Mouse (Mus musculus): ENCODE measurements at regions not wholly inside any gene's neighbourhood (a gene's known extent, or its start where the extent isn't known, plus 50 kb on each side); places are given as distances from the start of the nearest gene placed in this dataset.
A peak's percentile ranks its signal among the peaks of the same experiment; 100 is the strongest.

DNA sequence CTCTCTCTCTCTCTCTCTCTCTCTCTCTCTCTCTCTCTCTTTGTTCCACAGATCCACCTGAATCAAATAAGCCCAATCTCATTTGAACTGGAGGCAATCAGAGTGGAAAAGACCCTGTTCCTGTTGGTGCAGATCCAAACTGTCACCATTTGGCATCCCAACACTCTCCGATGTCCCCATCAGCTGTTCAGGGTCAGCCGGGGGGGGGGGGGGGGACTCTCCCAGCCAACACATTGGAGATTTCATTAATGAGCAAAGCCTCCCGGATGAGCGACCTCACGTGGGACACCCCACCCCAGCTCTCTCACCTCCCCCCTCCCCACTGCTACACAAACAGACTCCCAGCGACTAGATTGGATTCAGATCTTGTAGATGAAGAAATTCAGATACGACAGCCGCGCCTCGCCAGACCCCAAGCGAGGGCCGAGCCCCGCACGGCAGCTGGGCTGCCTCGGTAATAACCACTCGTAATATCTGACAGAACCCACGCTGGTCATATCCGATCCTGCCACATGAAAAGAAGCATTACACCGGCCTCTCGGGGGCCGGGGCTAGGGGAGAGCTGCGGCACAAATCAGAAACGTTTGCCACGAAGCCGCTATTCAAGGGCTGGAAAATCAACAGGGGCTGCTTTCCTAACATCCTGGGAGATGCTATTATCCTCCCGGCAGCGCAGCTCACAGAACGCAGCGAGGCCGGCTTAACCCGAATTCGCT is 164.2 kb downstream of the H2al1j start:
- no peak overlapping the region for H3K27ac ChIP-seq (ENCODE audit: insufficient read depth, low read depth, low read length)
- TF ChIP-seq POLR2A (IDR thresholded peaks at IDR 0.05; ENCODE audit: insufficient read depth, low read depth, low read length) (no peak), CTCF (IDR thresholded peaks at IDR 0.05; ENCODE audit: insufficient read depth, low read depth, low read length) (no peak)
- H3K4me1 ChIP-seq (ENCODE audit: control insufficient read depth, insufficient read depth, low read length) = peaks cover 12% of the 10 kb centered on the region; the same call in 1 of the 2 replicates
- H3K4me3 ChIP-seq (ENCODE audit: insufficient read depth, low read depth, low read length) = peak overlapping the region; percentile 20; the same call in 1 of the 2 replicates
- WGBS = 33% methylated on average over 32 of the region's 32 CpGs

DNA sequence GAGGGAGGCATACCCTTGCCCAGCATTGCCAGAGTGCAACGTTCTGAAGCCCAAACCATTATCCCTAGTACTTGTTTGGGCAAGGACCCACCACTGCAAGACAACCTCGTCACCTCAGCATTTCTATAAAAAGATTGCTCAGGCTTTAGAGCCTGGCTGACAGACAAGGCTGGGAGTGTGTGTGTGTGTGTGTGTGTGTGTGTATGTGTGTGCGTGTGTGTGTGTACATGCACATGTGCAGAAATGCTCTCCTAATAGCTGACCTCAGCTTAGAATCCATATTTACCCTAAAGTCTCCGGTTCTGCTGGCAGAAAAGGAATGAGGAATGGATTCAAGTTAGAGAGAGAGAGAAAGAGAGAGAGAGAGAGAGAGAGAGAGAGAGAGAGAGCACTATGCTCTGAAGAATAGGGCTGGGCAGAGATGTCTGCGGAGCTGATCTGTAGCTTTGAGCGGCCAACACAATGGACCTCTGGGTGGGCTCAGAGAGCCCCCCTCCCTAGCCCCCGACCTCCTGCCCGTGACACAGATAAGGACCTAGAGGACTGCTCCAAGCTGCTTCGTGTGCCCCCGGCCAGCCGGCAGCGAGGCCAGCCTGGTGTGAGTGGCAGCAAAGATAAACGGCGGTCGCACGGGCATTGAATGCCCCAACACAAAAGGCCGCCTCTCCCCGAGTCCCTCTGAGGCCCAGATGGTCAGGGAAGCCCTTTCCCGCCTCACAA is 166.1 kb downstream of the H2al1j start:
- WGBS = 29% methylated on average over 18 of the region's 19 CpGs
- peak overlapping the region; percentile 29; the same call in 1 of the 2 replicates for H3K4me3 ChIP-seq (ENCODE audit: insufficient read depth, low read depth, low read length)
- peaks cover 12% of the 10 kb centered on the region; the same call in 1 of the 2 replicates for H3K4me1 ChIP-seq (ENCODE audit: control insufficient read depth, insufficient read depth, low read length)
- no peak overlapping the region for H3K27ac ChIP-seq (ENCODE audit: insufficient read depth, low read depth, low read length)
- TF ChIP-seq CTCF (IDR thresholded peaks at IDR 0.05; ENCODE audit: insufficient read depth, low read depth, low read length) (no peak), POLR2A (IDR thresholded peaks at IDR 0.05; ENCODE audit: insufficient read depth, low read depth, low read length) (no peak)

DNA sequence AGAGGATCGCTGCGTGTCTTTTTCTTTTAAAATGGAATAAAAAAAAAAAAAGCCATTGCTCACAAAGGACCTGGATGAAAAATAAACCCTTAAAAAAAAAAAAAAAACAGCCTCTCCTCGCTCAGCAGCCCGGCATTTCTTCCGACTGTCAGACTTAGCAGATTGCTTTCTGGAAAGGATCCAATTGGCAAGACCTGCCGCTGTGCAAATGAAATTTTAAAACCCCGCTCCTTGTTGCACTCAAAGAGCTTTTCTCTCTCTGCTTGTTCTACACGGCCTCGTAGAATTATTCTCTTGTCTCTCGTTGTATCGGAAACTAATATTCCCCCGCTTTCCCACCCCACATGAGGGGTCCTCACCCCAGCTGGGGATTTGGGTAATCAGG is 166.6 kb downstream of the H2al1j start:
- no peak for TF ChIP-seq POLR2A (IDR thresholded peaks at IDR 0.05; ENCODE audit: insufficient read depth, low read depth, low read length)
- no peak for TF ChIP-seq CTCF (IDR thresholded peaks at IDR 0.05; ENCODE audit: insufficient read depth, low read depth, low read length)
- WGBS = 19% methylated on average over 12 of the region's 12 CpGs
- H3K4me1 ChIP-seq (ENCODE audit: control insufficient read depth, insufficient read depth, low read length) = peaks cover 12% of the 10 kb centered on the region; the same call in 1 of the 2 replicates
- no peak overlapping the region for H3K4me3 ChIP-seq (ENCODE audit: insufficient read depth, low read depth, low read length)
- no peak overlapping the region for H3K27ac ChIP-seq (ENCODE audit: insufficient read depth, low read depth, low read length)

DNA sequence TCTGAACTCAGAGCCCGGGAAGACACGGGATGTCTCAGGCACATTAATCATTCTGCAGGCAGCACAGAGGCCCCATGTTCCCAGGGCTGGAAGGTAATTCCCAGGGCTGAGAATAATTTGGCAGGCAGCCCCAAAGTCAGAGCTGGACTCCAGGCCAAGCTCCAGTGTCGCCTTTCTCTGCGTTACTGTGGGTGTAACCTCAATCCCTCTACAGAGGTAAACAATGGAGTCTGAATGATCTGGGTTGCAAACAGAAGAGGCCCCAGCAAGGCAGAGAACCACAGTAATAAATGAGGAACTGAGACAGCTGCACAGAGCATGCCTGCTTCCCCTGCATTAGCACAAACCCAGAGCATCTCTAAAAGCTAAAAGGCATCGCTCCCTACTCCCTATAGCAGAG is 184.8 kb downstream of the H2al1j start:
- H3K4me1 ChIP-seq (ENCODE audit: control insufficient read depth, insufficient read depth, low read length) = no peaks in the 10 kb centered on the region
- TF ChIP-seq CTCF (IDR thresholded peaks at IDR 0.05; ENCODE audit: insufficient read depth, low read depth, low read length) = no peak
- TF ChIP-seq POLR2A (IDR thresholded peaks at IDR 0.05; ENCODE audit: insufficient read depth, low read depth, low read length) = no peak
- H3K4me3 ChIP-seq (ENCODE audit: insufficient read depth, low read depth, low read length) = no peak overlapping the region
- no peak overlapping the region for H3K27ac ChIP-seq (ENCODE audit: insufficient read depth, low read depth, low read length)
- 48% methylated on average over 5 of the region's 5 CpGs for WGBS

DNA sequence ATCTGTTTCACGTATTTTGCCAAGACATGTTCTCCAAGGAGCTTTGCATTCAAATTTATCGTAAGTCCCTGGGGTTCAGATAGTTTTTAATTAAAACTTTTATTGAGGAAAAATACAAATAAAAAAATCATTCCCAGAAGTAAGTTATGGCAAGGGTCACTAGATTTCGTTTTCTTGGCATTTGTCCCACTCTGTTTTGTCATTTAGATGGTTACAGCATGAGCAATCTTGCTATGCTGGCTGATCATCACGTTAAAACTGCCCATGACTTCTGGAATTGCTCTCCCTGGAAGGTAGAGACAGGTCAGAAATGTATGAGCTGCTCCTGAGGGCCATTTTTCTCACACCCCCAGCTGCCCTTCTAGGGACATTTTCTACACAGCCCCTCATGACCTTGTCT is 185.3 kb downstream of the H2al1j start:
- Histone ChIP-seq H3K27ac (ENCODE audit: insufficient read depth, low read depth, low read length) (no peak overlapping the region), H3K4me3 (ENCODE audit: insufficient read depth, low read depth, low read length) (no peak overlapping the region), H3K4me1 (ENCODE audit: control insufficient read depth, insufficient read depth, low read length) (no peaks in the 10 kb centered on the region)
- TF ChIP-seq POLR2A (IDR thresholded peaks at IDR 0.05; ENCODE audit: insufficient read depth, low read depth, low read length) (no peak), CTCF (IDR thresholded peaks at IDR 0.05; ENCODE audit: insufficient read depth, low read depth, low read length) (no peak)
- 69% methylated on average over 4 of the region's 4 CpGs for WGBS

DNA sequence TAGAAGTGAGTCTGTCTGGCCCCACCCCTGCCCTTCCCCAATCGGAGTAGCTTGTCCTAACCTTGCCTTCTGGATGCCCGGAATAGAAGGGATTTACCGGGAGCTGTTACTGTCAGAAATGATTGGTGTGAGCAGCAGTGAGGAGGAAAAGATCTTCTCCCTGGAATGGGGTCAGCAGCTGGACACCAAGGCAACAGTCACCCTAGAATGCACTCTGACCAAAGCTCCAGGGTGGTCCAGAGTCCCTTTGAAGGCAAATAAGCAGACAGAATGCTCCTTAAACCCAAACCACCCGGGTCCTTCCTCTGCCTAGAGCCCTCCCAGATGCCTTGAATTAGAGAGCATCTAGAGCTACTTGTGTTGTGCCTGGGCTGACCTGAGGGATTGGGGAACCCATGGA is 196.2 kb downstream of the H2al1j start:
- WGBS = 71% methylated on average over 4 of the region's 4 CpGs
- TF ChIP-seq CTCF (IDR thresholded peaks at IDR 0.05; ENCODE audit: insufficient read depth, low read depth, low read length) (no peak), POLR2A (IDR thresholded peaks at IDR 0.05; ENCODE audit: insufficient read depth, low read depth, low read length) (no peak)
- no peaks in the 10 kb centered on the region for H3K4me1 ChIP-seq (ENCODE audit: control insufficient read depth, insufficient read depth, low read length)
- H3K4me3 ChIP-seq (ENCODE audit: insufficient read depth, low read depth, low read length) = no peak overlapping the region
- H3K27ac ChIP-seq (ENCODE audit: insufficient read depth, low read depth, low read length) = no peak overlapping the region

DNA sequence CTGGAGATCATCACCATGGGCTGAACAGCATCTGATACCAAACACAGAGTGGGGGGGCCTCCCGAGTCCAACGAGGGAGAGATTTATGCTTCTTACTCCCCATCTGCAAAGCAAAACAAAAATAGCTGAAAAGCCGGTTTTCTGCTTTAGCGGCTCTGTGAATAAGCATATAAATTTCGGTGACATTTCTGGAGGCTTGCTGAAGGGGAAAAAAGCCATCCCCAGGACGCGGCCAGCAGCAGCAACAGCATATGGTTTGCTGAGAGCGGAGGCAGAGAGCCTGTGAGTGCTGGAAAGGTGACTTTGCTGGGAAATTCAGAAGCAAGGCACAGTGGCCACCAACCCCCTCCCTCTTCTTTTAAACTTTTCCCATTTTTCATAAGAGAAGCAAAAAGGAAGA is 197.7 kb downstream of the H2al1j start:
- 55% methylated on average over 8 of the region's 8 CpGs for WGBS
- Histone ChIP-seq H3K4me3 (ENCODE audit: insufficient read depth, low read depth, low read length) (no peak overlapping the region), H3K4me1 (ENCODE audit: control insufficient read depth, insufficient read depth, low read length) (no peaks in the 10 kb centered on the region), H3K27ac (ENCODE audit: insufficient read depth, low read depth, low read length) (no peak overlapping the region)
- no peak for TF ChIP-seq POLR2A (IDR thresholded peaks at IDR 0.05; ENCODE audit: insufficient read depth, low read depth, low read length)
- no peak for TF ChIP-seq CTCF (IDR thresholded peaks at IDR 0.05; ENCODE audit: insufficient read depth, low read depth, low read length)

DNA sequence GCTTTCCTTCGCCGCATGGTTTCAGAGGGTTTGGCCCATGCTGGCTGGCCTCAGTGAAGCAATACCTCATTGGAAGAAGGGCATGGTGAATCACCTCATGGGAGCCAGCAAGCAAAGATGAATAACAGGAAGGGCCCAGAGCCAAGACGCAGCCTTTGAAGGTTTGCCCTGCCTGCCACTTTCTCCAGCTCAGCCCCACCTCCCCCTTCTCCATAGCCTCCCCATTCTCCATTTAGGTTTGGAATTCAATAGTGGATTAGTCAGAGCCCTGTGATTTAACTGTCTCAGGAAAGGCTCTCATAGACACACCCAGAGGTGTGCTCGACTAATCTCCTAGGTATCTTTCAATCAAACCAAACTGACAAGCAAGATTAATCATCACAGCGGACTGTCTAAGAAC is 201.0 kb downstream of the H2al1j start:
- Histone ChIP-seq H3K27ac (ENCODE audit: insufficient read depth, low read depth, low read length) (no peak overlapping the region), H3K4me1 (ENCODE audit: control insufficient read depth, insufficient read depth, low read length) (peaks cover 1% of the 10 kb centered on the region), H3K4me3 (ENCODE audit: insufficient read depth, low read depth, low read length) (no peak overlapping the region)
- 85% methylated on average over 5 of the region's 5 CpGs for WGBS
- no peak for TF ChIP-seq CTCF (IDR thresholded peaks at IDR 0.05; ENCODE audit: insufficient read depth, low read depth, low read length)
- no peak for TF ChIP-seq POLR2A (IDR thresholded peaks at IDR 0.05; ENCODE audit: insufficient read depth, low read depth, low read length)

DNA sequence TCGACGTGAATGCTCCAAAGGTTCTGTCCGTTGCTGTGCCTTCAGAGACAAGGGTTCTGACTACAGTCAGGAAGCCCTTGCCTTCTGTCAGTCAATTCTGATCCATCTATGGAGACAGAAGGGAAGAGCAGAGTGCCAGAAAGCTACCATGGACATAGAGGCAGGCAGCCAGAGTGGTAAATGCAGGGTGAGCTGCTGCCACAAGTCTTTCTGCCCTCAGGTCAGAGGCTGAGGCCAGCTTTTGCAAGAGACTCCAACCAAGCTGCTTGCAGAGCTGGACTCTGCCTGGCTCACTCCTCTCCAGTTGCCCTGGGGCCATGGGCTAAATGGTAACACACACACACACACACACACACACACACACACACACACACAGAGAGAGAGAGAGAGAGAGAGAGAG is 201.6 kb downstream of the H2al1j start:
- Histone ChIP-seq H3K4me3 (ENCODE audit: insufficient read depth, low read depth, low read length) (no peak overlapping the region), H3K27ac (ENCODE audit: insufficient read depth, low read depth, low read length) (no peak overlapping the region)
- TF ChIP-seq CTCF (IDR thresholded peaks at IDR 0.05; ENCODE audit: insufficient read depth, low read depth, low read length) (no peak), POLR2A (IDR thresholded peaks at IDR 0.05; ENCODE audit: insufficient read depth, low read depth, low read length) (no peak)

More for the DNA sequence above, 201.6 kb downstream of the H2al1j start:
- 85% methylated on average over 3 of the region's 3 CpGs for WGBS
- H3K4me1 ChIP-seq (ENCODE audit: control insufficient read depth, insufficient read depth, low read length) = peaks cover 3% of the 10 kb centered on the region
